Mouse (Mus musculus): ENCODE data around the gene Xkr8.
"Not testable (repeated sequence)": the region's sequence is repeated elsewhere in the genome, so short reads cannot be mapped to it uniquely, and the experiment has no call there.

Gene Xkr8

DNA sequence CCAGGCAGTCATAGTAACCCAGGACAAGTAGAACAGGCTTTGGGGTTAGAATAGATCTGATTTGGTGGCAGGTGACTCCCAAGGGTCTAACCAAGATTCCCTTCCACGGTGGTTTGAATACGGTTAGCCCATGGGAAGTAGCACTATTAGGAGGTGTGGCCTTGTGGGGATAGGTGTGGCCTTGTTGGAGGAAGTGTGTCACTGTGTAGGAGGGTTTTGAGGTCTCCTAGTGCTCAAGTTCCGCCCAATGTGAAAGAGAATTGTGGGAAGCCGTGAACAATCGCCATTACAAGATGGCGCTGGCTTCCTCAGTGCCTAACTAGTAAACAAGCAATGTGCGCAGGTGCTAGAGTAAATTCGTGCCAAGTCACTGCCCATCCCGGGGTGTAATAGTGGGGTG lies 4.8 kb upstream of the Xkr8 start:
- DNase-seq (ENCODE audit: low spot score in 2 of 2): not testable (repeated sequence)

DNA sequence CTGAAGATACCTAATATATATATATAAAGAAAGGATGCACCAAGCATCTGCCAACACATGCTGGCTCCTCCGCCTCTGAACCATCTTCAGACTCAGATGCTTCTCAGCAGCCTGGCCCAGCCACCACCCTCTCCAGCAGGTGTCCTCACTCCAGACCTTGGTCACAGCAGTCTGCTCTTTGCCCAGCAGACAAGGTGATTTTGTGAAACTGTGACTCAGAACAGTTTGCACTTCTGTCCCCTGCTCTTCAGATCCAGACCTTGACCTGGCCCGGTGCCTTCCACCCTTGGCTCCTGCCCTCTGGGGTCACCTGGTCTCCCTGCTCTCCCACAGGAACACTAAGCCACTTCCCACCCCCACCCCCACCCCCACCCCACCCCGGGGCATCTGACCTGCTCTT lies 3.5 kb upstream of the Xkr8 start:
- DNase-seq (ENCODE audit: low spot score in 2 of 2): no peak

DNA sequence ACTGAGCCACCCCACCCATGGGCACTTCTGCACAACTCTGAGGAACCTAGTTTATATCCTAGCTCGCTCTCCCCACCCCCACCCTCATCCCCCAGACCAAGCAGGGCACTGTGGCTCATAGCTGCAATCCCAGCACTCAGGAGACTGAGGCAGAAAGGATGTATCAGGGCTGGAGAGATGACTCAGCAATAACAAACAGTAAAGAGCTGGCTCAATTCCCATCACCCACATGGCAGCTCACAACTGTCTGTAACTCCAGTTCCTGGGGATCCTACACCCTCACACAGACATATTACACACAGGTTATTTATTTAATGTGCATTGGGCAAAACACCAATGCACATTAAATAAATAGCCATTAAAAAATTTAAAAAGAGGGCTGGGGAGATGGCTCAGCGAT lies 3.0 kb upstream of the Xkr8 start:
- no peak for DNase-seq (ENCODE audit: low spot score in 2 of 2)

- no peak for DNase-seq (ENCODE audit: low spot score in 2 of 2)
These were observed 2.4 kb upstream of the Xkr8 start for GRCm38 (mm10) chr4:132734766-132735165.

GRCm38 (mm10) chr4:132733071-132733770 lies 875 bp upstream of the Xkr8 start:
- no peak for DNase-seq (ENCODE audit: low spot score in 2 of 2)

DNA sequence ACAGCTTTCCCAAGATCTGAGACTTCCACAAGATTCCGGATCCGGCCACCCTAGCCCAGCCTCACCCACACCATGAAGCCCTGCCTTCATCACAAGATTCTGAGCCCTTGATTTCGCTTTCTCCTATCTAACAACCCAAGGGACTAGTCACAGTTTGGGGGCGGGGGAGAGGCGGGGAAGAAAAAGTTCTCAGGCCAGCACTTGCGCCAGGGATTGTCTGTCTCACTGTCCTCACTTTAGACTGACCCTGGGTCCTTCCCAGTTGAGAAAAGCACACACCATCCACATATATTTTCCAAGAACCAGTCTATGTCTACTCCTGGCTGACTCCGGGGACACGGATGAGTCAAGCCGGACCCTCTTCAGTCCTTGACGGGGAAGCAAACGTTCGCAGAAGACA lies 730 bp downstream of the Xkr8 start:
- DNase-seq (ENCODE audit: low spot score in 2 of 2): no peak

- no peak for DNase-seq (ENCODE audit: low spot score in 2 of 2)
These were observed 4.1 kb downstream of the Xkr8 start for GRCm38 (mm10) chr4:132728233-132728632.

GRCm38 (mm10) chr4:132718251-132718650 lies 14.1 kb downstream of the Xkr8 start:
- DNase-seq (ENCODE audit: low spot score in 2 of 2): no peak

DNA sequence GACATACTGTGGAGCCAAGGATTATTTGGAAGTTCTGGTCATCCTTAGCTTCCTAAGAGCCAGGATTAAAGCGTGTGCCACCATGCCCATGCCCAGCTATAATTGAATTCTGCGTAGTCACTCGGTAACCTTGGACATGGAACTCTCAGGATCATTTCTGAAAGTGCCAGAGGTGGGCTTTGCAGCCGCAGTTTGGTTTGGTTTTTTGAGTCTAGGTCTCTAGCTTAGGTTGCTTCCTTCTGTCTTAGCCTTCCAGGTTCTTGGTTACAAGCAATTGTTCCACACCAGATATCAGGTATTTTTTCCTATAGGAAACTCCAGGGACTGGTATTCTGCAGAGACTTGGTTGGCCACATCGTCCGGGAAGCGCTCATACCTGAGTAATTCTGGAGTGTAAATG lies 19.2 kb downstream of the Xkr8 start:
- DNase-seq (ENCODE audit: low spot score in 2 of 2): no peak

- no peak for DNase-seq (ENCODE audit: low spot score in 2 of 2)
These were observed 25.5 kb downstream of the Xkr8 start for GRCm38 (mm10) chr4:132706885-132707284.

- DNase-seq (ENCODE audit: low spot score in 2 of 2): no peak
These were observed 30.3 kb downstream of the Xkr8 start for GRCm38 (mm10) chr4:132702076-132702475.

DNA sequence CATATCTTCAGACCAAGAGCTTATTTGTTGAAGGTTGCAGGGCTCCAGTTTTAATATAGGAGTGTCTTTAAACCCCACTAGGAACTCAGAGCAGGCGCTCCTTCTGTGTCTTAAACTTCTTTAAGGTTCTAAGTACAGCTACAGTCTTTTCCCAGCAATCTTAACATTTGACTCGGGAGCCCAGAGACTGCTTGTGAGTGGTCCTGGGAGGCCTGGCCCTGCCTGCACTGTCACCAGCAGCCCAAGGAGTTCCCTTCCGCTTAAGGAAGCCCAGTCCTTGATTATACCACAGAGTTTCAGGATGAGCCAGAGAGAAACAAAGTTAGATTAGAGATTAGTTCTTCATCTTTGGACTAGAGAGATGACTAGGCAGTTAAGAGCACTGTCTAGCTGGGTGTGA lies 39.0 kb downstream of the Xkr8 start:
- no peak for DNase-seq (ENCODE audit: low spot score in 2 of 2)

DNA sequence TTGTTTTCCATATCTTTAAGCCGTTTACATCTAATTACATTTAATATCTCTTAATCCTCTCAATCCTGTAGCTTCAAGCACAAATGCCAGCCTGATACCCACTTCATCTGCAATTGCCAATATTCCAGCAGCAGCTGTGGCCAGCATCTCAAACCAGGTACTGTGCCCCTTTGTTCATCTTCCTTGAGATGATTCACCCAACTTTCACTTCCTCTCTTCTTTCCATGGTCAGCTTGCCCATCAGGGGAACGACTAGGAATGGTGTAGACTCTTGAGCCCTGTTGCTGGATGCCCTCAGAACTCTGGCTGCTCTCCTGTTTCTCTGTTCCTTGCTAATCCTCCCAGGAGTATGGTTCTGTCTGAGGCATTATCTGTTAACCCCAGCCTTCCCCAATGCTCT lies 42.7 kb downstream of the Xkr8 start:
- DNase-seq (ENCODE audit: low spot score in 2 of 2): no peak

DNA sequence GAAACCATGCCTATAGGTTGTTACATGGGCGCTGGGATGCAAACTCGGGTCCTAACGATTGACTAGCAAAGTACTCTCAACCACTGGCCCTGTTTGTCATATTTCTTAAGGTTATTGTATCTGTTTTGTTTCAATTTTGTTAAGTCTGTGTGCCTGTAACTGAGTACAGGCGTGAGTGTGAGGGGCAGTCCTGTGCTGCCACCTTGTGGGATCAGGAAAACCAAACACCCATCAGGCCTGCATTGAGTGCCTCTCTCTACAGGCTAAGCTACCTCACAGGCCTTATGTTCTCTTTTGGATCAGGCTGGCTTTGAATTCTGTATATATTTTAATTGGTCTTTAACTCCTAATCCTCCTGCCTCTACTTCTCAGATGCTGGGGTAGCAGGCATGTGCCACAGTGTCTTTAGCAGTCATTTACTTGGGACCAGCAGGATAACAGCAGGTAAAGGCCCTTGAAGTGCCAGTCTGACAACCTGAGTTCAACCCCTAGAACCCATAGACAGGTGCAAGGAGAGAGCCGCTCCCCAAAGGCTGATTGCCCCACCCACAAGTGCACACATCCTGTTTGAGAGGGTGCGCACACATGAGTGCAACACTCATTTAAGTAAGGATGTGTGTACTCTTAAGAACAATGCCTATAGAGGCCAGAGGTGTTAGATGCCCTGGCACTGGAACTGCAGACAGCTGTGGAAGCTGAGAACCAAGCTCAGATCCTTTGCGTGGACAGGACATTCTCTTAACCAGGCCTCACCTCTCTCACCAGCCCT lies 55.4 kb downstream of the Xkr8 start:
- peak in 1 of 2 experiments; percentile 16 for DNase-seq (ENCODE audit: low spot score in 2 of 2)

Measured in heart, adult 9 months (tissue).